Mouse (Mus musculus): ENCODE data around the gene Klhl10.

GRCm38 (mm10) chr11:100465229-100465792, 23.6 kb downstream of the Klhl10 start:
- TF ChIP-seq CTCF (IDR thresholded peaks at IDR 0.05; ENCODE audit: low read depth) (no peak), EP300 (IDR thresholded peaks at IDR 0.05; ENCODE audit: low read depth) (no peak)

All from heart, postnatal 0 days (tissue).